Mouse (Mus musculus): ENCODE results near the gene Ap5z1. TPM values are rescaled to one million over a fixed set of nuclear protein-coding genes. Genes with fewer than 3 reads are reported as not detected.

Gene Ap5z1
- total RNA-seq, 2 experiments from 2014 or later = 5.5 to 6.2 TPM

- intact Hi-C loops (cut with DNase I) = no loop called here
- no peak for DNase-seq (ENCODE audit: low spot score)
Measured at GRCm38 (mm10) chr5:142461942-142462640, 1.7 kb upstream of the Ap5z1 start.

DNA sequence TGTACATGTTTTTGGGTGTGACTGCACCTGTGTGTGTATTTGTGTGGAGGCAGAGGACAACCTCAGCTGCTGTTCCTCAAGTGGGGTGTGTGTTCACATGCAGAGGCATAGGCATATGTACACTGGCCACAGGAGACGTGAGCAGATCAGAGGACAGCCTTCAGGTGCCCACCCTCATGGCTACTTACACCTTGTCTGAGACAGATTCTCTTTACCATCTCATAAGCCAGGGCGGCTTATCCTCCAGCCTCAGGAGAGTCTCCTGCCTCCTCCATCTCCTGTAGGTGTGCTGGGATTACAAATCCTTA lies 1.1 kb upstream of the Ap5z1 start:
- intact Hi-C loops (cut with DNase I) = no loop called here
- DNase-seq (ENCODE audit: low spot score) = no peak

DNA sequence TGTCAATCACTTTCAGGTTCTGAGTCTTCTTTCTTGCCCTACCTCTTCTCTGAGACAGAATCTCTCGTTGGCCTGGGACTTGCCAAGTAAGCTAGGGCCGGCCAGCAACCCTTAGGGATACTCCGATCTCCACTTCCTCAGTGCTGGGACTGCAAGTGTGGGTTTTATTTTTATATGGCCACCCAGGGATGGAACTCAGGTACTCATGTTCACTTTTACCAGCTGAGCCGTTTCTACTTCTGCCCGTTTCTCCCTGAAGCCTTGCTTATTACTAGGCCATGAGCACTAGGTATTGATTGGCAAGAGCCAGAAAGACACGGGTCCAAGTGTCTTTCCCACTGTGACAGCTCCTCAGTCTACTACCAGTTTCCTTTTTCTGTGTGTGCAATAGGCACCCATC lies 733 bp upstream of the Ap5z1 start:
- DNase-seq (ENCODE audit: low spot score) = no peak
- intact Hi-C loops (cut with DNase I) = loop anchor here (1.0 kb wide), 1 partner anchor 21 kb away; no protein-coding TSS in a partner anchor

- no peak for DNase-seq (ENCODE audit: low spot score)
- intact Hi-C loops (cut with DNase I) = no loop called here
Measured at GRCm38 (mm10) chr5:142468375-142468774, 4.6 kb downstream of the Ap5z1 start.

DNA sequence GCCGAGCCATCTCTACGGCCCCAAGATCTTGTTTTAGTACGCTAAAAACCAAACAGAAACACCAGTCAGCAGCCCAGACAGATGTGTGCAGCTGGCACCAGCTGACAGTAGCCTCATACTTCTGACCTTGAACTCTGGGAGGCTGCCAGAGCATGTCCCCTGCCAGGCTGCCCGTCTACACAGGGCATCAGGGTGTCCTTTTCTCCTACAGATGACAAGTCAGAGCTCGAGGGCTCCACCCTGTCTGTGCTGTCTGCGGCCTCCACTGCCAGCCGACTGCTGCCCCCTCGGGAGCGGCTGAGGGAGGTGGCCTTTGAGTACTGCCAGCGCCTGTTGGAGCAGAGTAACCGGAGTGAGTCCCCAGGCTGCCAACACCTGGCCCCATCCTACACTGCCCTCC lies 6.1 kb downstream of the Ap5z1 start:
- intact Hi-C loops (cut with DNase I) = no loop called here
- DNase-seq (ENCODE audit: low spot score) = no peak

- DNase-seq (ENCODE audit: low spot score) = no peak
- intact Hi-C loops (cut with DNase I) = no loop called here
Measured at GRCm38 (mm10) chr5:142473696-142474095, 10.0 kb downstream of the Ap5z1 start.

DNA sequence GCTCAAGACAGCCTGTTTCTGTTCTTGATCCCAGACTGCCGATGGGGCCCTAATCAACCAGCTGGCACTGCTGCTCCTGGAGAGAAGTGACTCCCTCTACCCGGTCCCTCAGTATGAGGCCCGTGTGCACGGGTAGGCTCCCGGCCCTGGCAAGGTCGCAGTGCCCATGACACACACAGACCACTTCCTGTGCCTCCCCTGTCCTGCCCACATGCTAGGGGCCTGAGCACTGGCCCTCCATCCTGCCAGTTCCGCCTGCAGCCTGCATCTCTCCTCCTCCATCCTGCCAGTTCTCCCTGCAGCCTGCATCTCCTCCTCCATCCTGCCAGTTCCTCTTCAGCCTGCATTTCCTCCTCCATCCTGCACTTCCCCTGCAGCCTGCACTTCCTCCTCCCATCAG lies 11.9 kb downstream of the Ap5z1 start:
- intact Hi-C loops (cut with DNase I) = loop anchor here (5.0 kb wide), 2 partner anchors 147 to 242 kb away; no protein-coding TSS in a partner anchor
- no peak for DNase-seq (ENCODE audit: low spot score)

- DNase-seq (ENCODE audit: low spot score) = no peak
- intact Hi-C loops (cut with DNase I) = loop anchor here (5.0 kb wide), 2 partner anchors 145 to 240 kb away; no protein-coding TSS in a partner anchor
Measured at GRCm38 (mm10) chr5:142477346-142477745, 13.6 kb downstream of the Ap5z1 start.

GRCm38 (mm10) chr5:142477866-142478615 lies 14.3 kb downstream of the Ap5z1 start:
- intact Hi-C loops (cut with DNase I) = loop anchor here (2.0 to 5.0 kb wide), 3 partner anchors 75 to 239 kb away; no protein-coding TSS in a partner anchor
- DNase-seq (ENCODE audit: low spot score) = no peak

DNA sequence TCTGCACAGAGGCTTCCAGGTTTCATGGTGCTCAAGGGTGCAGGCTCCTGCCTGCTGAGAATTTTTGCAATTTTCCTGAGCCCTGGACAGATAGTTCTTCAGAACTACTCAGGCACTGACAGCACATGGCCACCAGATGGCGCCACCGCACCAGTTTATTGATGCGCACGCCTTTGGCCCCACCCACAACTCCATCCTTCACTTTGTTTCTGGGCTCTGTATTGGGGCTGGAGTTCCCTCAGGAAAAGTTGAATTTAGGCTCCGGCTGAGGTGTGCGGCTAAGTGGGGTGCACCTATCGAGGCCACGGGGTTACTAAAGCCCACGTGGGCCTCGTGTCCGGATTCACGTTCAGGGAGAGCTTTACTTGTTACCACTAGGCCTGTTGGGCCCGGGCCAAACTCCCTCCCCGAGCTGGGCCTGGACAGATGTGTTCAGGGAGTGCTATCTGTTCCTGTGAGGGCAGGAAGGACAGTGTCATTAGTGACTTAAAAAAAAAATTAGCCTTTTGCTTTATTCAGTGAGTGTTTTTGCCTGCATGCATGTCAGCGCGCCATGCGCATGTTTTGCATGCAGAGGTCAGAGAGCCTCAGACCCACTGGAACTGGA lies 15.2 kb downstream of the Ap5z1 start:
- intact Hi-C loops (cut with DNase I) = loop anchor here (2.0 to 5.0 kb wide), 3 partner anchors 74 to 238 kb away; no protein-coding TSS in a partner anchor
- DNase-seq (ENCODE audit: low spot score) = peak; percentile 42

- no peak for DNase-seq (ENCODE audit: low spot score)
- intact Hi-C loops (cut with DNase I) = no loop called here
Measured at GRCm38 (mm10) chr5:142482512-142482911, 18.8 kb downstream of the Ap5z1 start.

DNA sequence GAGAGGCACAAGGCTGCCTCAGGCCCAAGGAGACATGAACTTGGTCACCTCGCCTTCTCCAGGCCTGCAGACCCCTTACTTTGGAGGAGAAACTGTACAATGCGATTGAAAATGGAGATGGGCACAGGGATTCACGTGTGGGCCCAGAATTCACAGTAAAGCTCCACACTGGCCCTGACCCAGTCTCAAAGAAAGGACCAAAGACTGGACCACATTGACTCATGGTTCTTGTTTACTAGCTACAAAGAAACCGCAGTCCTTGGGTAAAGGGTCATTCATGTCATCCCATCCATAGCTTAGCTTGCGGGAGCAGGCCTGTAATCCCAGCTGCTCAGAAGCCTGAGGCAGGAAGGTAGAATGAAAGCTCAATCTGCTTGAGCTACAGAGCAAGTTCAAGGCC lies 19.8 kb downstream of the Ap5z1 start:
- DNase-seq (ENCODE audit: low spot score) = no peak

GRCm38 (mm10) chr5:142486654-142487053 lies 22.9 kb downstream of the Ap5z1 start:
- intact Hi-C loops (cut with DNase I) = no loop called here
- no peak for DNase-seq (ENCODE audit: low spot score)

More for the DNA sequence above, 19.8 kb downstream of the Ap5z1 start:
- intact Hi-C loops (cut with DNase I) = no loop called here

GRCm38 (mm10) chr5:142489955-142490707 lies 26.4 kb downstream of the Ap5z1 start:
- intact Hi-C loops (cut with DNase I) = no loop called here
- no peak for DNase-seq (ENCODE audit: low spot score)

DNA sequence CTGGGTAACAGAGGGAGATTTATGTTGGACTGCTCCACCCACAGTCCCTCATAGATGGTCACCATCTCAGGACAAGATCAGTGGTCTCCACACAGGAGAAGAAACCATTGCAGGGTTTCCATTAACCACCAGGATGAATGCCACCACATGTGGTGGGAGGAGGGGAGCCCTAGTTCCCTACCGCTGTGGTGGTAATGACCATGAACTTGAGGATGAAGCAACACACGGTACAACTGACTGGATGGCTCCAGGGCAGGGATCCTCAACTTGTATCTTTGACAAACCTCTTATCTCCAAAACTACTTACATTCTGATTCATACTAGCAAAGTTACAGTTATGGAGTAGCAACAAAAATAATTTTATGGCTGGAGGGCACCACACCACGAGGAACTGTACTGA lies 29.6 kb downstream of the Ap5z1 start:
- intact Hi-C loops (cut with DNase I) = no loop called here
- no peak for DNase-seq (ENCODE audit: low spot score)

- intact Hi-C loops (cut with DNase I) = loop anchor here (5.0 kb wide), 1 partner anchor 222 kb away; no protein-coding TSS in a partner anchor
- DNase-seq (ENCODE audit: low spot score) = no peak
Measured at GRCm38 (mm10) chr5:142495321-142496096, 31.8 kb downstream of the Ap5z1 start.

DNA sequence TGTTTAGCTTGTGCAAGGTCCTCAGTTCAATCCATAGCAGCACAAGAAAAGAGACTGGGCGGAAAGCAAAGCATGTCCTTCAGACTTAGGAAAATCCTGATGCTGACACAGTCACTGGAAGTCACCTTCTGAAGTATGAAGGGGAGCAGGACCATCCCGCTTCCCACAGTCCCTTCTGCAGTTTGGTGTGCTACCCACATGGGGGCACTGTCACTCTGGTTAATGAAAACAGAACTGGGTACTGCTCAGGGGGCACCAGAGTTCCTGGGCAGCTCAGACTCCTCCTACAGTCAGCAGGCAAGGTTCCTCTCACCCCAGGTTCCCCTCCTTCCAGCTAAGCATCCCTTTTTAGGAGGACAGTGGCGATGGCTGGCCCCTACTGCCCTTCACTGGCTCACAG lies 35.2 kb downstream of the Ap5z1 start:
- intact Hi-C loops (cut with DNase I) = loop anchor here (5.0 kb wide), 1 partner anchor 218 kb away; no protein-coding TSS in a partner anchor

GRCm38 (mm10) chr5:142500918-142501317 lies 37.2 kb downstream of the Ap5z1 start:
- intact Hi-C loops (cut with DNase I) = no loop called here

More for the DNA sequence above, 35.2 kb downstream of the Ap5z1 start:
- no peak for DNase-seq (ENCODE audit: low spot score)

DNA sequence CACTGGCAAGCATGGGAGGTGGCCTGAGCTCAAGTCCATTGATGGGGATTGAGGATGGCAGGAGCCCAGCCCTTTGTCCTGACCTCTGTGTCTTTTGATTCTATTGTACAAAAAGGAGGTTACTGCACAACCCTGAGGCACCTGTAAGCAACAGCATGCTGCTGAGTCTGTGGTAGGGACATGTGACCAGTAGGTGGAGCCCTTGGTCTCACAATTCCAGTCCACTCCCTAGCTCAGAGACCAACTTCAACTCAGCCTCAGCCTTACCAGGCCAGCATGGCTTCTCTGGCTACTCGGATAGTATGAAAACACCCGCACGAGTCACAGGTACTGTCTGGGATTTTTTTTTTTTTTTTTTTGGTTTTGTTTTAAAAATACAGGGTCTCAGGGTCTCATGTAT lies 38.7 kb downstream of the Ap5z1 start:
- intact Hi-C loops (cut with DNase I) = loop anchor here (2.0 kb wide), 1 partner anchor 48 kb away; the partner anchor contains the start of gene Radil
- peak; percentile 54 for DNase-seq (ENCODE audit: low spot score)

More at GRCm38 (mm10) chr5:142500918-142501317, 37.2 kb downstream of the Ap5z1 start:
- no peak for DNase-seq (ENCODE audit: low spot score)
